Mouse (Mus musculus) stomach, embryonic 15.5 days (tissue): ENCODE data around the gene Gsx2. TPM values are rescaled to one million over a fixed set of nuclear protein-coding genes. Genes with fewer than 3 reads are reported as not detected.

Source experiments
- ATAC-seq: fragments of 200-750 bp; cut with Nextera tagmentation; 2 replicates; pipeline ENCODE4 v1.8.0; 2017; ENCODE audit warnings: low read depth, moderate number of reproducible peaks, moderate TSS enrichment; ENCODE audit not compliant: insufficient read depth, low FRiP score
- H3K27ac ChIP-seq: fragments of 300-500 bp; sonication (generic); 2 replicates; pipeline ENCODE4 v1.5.1; 2015; ENCODE audit warnings: mild to moderate bottlenecking, inconsistent platforms
- H3K27me3 ChIP-seq: fragments of 300-500 bp; sonication (generic); replicated peaks from 2 replicates; pipeline ENCODE4 v1.6.1; 2015; ENCODE audit warnings: inconsistent platforms
- H3K36me3 ChIP-seq: fragments of 300-500 bp; sonication (generic); 2 replicates; pipeline ENCODE4 v1.6.1; 2015; ENCODE audit warnings: inconsistent platforms
- H3K4me1 ChIP-seq: fragments of 300-500 bp; sonication (generic); 2 replicates; pipeline ENCODE4 v1.6.1; 2015; ENCODE audit warnings: inconsistent platforms
- H3K4me2 ChIP-seq: fragments of 300-500 bp; sonication (generic); 2 replicates; pipeline ENCODE4 v1.6.1; 2015; ENCODE audit warnings: mild to moderate bottlenecking, inconsistent platforms
- H3K4me3 ChIP-seq: fragments of 300-500 bp; sonication (generic); replicated peaks from 2 replicates; pipeline ENCODE4 v1.5.1; 2015; ENCODE audit warnings: inconsistent platforms
- H3K9ac ChIP-seq: fragments of 300-500 bp; sonication (generic); 2 replicates; pipeline ENCODE4 v1.6.1; 2015; ENCODE audit warnings: inconsistent platforms
- H3K9me3 ChIP-seq: fragments of 300-500 bp; sonication (generic); 2 replicates; pipeline ENCODE4 v1.6.1; 2016; ENCODE audit warnings: inconsistent platforms
- WGBS: fragments of 180-500 bp; shearing (Covaris S2); methylation state at CpG from one replicate; pipeline ENCODE4 v1.1.7; 2015; 5-methylcytosine and 5-hydroxymethylcytosine counted together
- polyA plus RNA-seq: library from polyadenylated mRNA; unstranded; fragments of >200 nt; fragmentation: Nextera tagmentation; extraction: Ambion mirVana; gene quantifications from 2 replicates; pipeline ENCODE4 v1.2.1, GENCODE M21; 2015

The Gsx2 gene
- polyA plus RNA-seq, 1 experiment from 2014 or later: not detected

DNA sequence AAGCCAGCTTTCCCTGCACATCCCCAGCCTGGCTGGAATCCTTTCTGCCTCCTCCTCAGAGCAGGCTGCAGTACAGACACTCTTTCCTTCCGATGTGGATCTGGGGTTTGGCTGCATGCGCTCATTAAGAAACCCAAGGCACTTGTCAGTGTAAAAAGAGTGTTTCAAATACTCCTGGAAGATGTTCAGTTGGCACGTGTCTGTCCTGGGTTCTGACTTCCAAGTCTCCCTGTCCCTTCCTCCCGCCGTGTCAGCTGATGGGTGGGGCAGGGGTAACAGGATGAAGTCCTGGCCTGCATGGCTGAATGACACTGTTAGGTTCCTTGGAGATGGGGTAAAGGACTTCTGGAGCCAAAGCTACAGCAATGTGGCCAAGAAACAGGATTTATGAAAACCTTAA is 46.2 kb downstream of the Gsx2 start:
- ATAC-seq: no peak
- H3K4me1 ChIP-seq: no peaks in the 10 kb centered on the region
- no peaks in the 10 kb centered on the region for H3K27me3 ChIP-seq
- no peaks in the 10 kb centered on the region for H3K9me3 ChIP-seq
- WGBS: 32% methylated on average over 5 of the region's 5 CpGs
- no peak overlapping the region for H3K4me2 ChIP-seq
- H3K36me3 ChIP-seq: no peaks in the 10 kb centered on the region
- no peak overlapping the region for H3K27ac ChIP-seq
- H3K4me3 ChIP-seq: no peak overlapping the region
- H3K9ac ChIP-seq: no peak overlapping the region

Other genes starting within 250 kb of the Gsx2 start
- gene Chic2, start 30.8 kb upstream of the Gsx2 start, polyA plus RNA-seq: 27.2 and 33.0 TPM in 2 replicates
- 29.2 and 34.8 TPM in 2 replicates for gene Pdgfra, start 76.7 kb downstream of the Gsx2 start, polyA plus RNA-seq